Mouse (Mus musculus): ENCODE results near the gene Ptn.

- TF ChIP-seq POLR2AphosphoS2 (IDR thresholded peaks at IDR 0.05; ENCODE audit: insufficient read length, low read depth) (no peak), SRF (IDR thresholded peaks at IDR 0.05; ENCODE audit: control insufficient read depth, insufficient read length, low read depth) (no peak), POLR2A (IDR thresholded peaks at IDR 0.05; ENCODE audit: insufficient read length, low read depth) (no peak), E2F4 (IDR thresholded peaks at IDR 0.05; ENCODE audit: insufficient read depth) (no peak), MAX (IDR thresholded peaks at IDR 0.05; ENCODE audit: low read depth) (no peak), CEBPB (IDR thresholded peaks at IDR 0.05; ENCODE audit: insufficient read depth, poor library complexity, severe bottlenecking) (no peak), TCF12 (IDR thresholded peaks at IDR 0.05; ENCODE audit: insufficient read depth, poor library complexity, severe bottlenecking) (no peak), MYOD1 (IDR thresholded peaks at IDR 0.05; ENCODE audit: control insufficient read depth in 1 of 3, insufficient read length in 2 of 3, low read depth in 2 of 3) (no peak), MYOG (IDR thresholded peaks at IDR 0.05; ENCODE audit: control insufficient read depth in 1 of 3, insufficient read depth in 1 of 3, insufficient read length in 2 of 3, low read depth in 2 of 3) (no peak), USF1 (IDR thresholded peaks at IDR 0.05; ENCODE audit: low read depth) (no peak), REST (IDR thresholded peaks at IDR 0.05; ENCODE audit: insufficient read depth, insufficient read length) (no peak)
Measured at GRCm38 (mm10) chr6:36695481-36695880, 114.5 kb downstream of the Ptn start.
